33 mouse cellular contexts compared by ENCODE assay signal in genomic region chr6:85103321-85103720, GRCm38 (mm10).
"Had no signal": no experiment of that assay in that cellular context is flagged by ENCODE, and none has a peak within 500 bp of the region (broad histone marks: within the 10 kb centered on the region; RNA-seq: fewer than 3 reads in every experiment).

No protein-coding gene starts in this region.

- H3K27ac ChIP-seq: heart, embryonic 13.5 days; heart, embryonic 15.5 days; hindbrain, embryonic 10.5 days; hindbrain, embryonic 12.5 days; hindbrain, embryonic 13.5 days; hindbrain, embryonic 14.5 days; hindbrain, embryonic 15.5 days; hindbrain, postnatal 0 days; intestine, embryonic 15.5 days; kidney, embryonic 15.5 days; kidney, postnatal 0 days; layer of hippocampus, adult 2 months; left cerebral cortex, adult 2 months had no signal

- H3K27me3 ChIP-seq: heart, embryonic 13.5 days; heart, embryonic 15.5 days; hindbrain, embryonic 12.5 days; hindbrain, embryonic 13.5 days; hindbrain, embryonic 15.5 days; intestine, embryonic 15.5 days; kidney, embryonic 15.5 days had no signal

- H3K9ac ChIP-seq: heart, embryonic 13.5 days; heart, embryonic 15.5 days; hindbrain, embryonic 12.5 days; hindbrain, embryonic 13.5 days; hindbrain, embryonic 14.5 days; hindbrain, embryonic 15.5 days; intestine, embryonic 15.5 days; kidney, embryonic 15.5 days had no signal

- H3K9me3 ChIP-seq: heart, embryonic 13.5 days; heart, embryonic 15.5 days; hindbrain, embryonic 10.5 days; hindbrain, embryonic 12.5 days; hindbrain, embryonic 13.5 days; hindbrain, embryonic 15.5 days; intestine, embryonic 15.5 days; kidney, embryonic 15.5 days had no signal

- ATAC-seq: hindbrain, embryonic 16.5 days; hindbrain, postnatal 0 days; inflammation-experienced regulatory T-cells, adult 6 months; intestine, embryonic 15.5 days; intestine, embryonic 16.5 days; intestine, postnatal 0 days had no signal

- H3K4me2 ChIP-seq: heart, embryonic 13.5 days; heart, embryonic 15.5 days; hindbrain, embryonic 12.5 days; hindbrain, embryonic 13.5 days; hindbrain, embryonic 14.5 days; hindbrain, embryonic 15.5 days; intestine, embryonic 15.5 days; kidney, embryonic 15.5 days had no signal

- H3K36me3 ChIP-seq: heart, embryonic 13.5 days; heart, embryonic 15.5 days; hindbrain, embryonic 10.5 days; hindbrain, embryonic 12.5 days; hindbrain, embryonic 13.5 days; hindbrain, embryonic 15.5 days; intestine, embryonic 15.5 days; kidney, embryonic 15.5 days had no signal

- H3K4me3 ChIP-seq: heart, embryonic 13.5 days; heart, embryonic 15.5 days; hindbrain, embryonic 10.5 days; hindbrain, embryonic 12.5 days; hindbrain, embryonic 13.5 days; hindbrain, embryonic 15.5 days; intestine, embryonic 15.5 days; kidney, embryonic 15.5 days; layer of hippocampus, adult 2 months; left cerebral cortex, adult 2 months had no signal

- DNase-seq: heart, postnatal 10 days; heart, postnatal 14 days; heart, postnatal 36 days; heart, postnatal 4 days; kidney, adult 11 months; kidney, adult 18-20 months; kidney, adult 2 months; kidney, adult 8-10 months; kidney, adult 9 months; kidney, postnatal 10 days; kidney, postnatal 14 days; kidney, postnatal 25 days; kidney, postnatal 36 days; kidney, postnatal 4 days; layer of hippocampus, adult 9-11 months; layer of hippocampus, postnatal 36 days had no signal

- H3K4me1 ChIP-seq: heart, embryonic 15.5 days; hindbrain, embryonic 10.5 days; hindbrain, embryonic 12.5 days; hindbrain, embryonic 13.5 days; hindbrain, embryonic 15.5 days; intestine, embryonic 15.5 days; kidney, embryonic 15.5 days had no signal
